Mouse (Mus musculus) heart, postnatal 36 days (tissue): ENCODE results near the gene Gm20390. TPM values are rescaled to one million over a fixed set of nuclear protein-coding genes. Genes with fewer than 3 reads are reported as not detected.
"Not testable (repeated sequence)": the region's sequence is repeated elsewhere in the genome, so short reads cannot be mapped to it uniquely, and the experiment has no call there.

ENCODE experiments used
- DNase-seq, 2 experiments: peaks; one replicate each; pipeline ENCODE4 v3.0.0; 2021 to 2022
- intact Hi-C: fragments of 180-260 bp; cut with DNase I; formaldehyde crosslinking; loops from one replicate; pipeline ENCODE4 v1.15.1; 2025
- total RNA-seq, 2 experiments: library from RNA; stranded (reverse); gene quantifications; 2 replicates each; pipeline ENCODE4 v1.2.3; 2021

Gene Gm20390
- total RNA-seq, 2 experiments from 2014 or later: 16.3 to 18.0 TPM

GRCm38 (mm10) chr11:93969171-93969570, 1.1 kb upstream of the Gm20390 start:
- intact Hi-C loops: loop anchor here (2.0 to 10.0 kb wide), 5 partner anchors 18 to 246 kb away; partner anchors contain the start of gene Tob1
- no peak for DNase-seq

GRCm38 (mm10) chr11:93968848-93969128, 695 bp upstream of the Gm20390 start:
- DNase-seq: no peak
- intact Hi-C loops: loop anchor here (1.0 to 10.0 kb wide), 6 partner anchors 18 to 246 kb away; partner anchors contain the start of gene Tob1

- intact Hi-C loops: loop anchor here (5.0 to 10.0 kb wide), 2 partner anchors 65 to 247 kb away; partner anchors contain the start of gene Tob1
- DNase-seq: no peak
Measured at GRCm38 (mm10) chr11:93967381-93967780, 712 bp downstream of the Gm20390 start.

- intact Hi-C loops: loop anchor here (5.0 to 10.0 kb wide), 2 partner anchors 67 to 249 kb away; partner anchors contain the start of gene Tob1
- DNase-seq: no peak
Measured at GRCm38 (mm10) chr11:93965391-93965790, 2.7 kb downstream of the Gm20390 start.

GRCm38 (mm10) chr11:93963013-93963412, 5.1 kb downstream of the Gm20390 start:
- intact Hi-C loops: loop anchor here (10.0 kb wide), 1 partner anchor 252 kb away; the partner anchor contains the start of gene Tob1

GRCm38 (mm10) chr11:93961482-93961881, 6.6 kb downstream of the Gm20390 start:
- intact Hi-C loops: loop anchor here (10.0 kb wide), 1 partner anchor 253 kb away; the partner anchor contains the start of gene Tob1
- no peak for DNase-seq

More at GRCm38 (mm10) chr11:93963013-93963412, 5.1 kb downstream of the Gm20390 start:
- no peak for DNase-seq

- no peak for DNase-seq
- intact Hi-C loops: loop anchor here (5.0 kb wide), 1 partner anchor 40 kb away; the partner anchor contains the start of gene Spag9
Measured at GRCm38 (mm10) chr11:93957746-93958145, 10.3 kb downstream of the Gm20390 start.

GRCm38 (mm10) chr11:93957031-93957555, 11.0 kb downstream of the Gm20390 start:
- intact Hi-C loops: loop anchor here (5.0 kb wide), 1 partner anchor 40 kb away; the partner anchor contains the start of gene Spag9

GRCm38 (mm10) chr11:93956159-93956558, 11.9 kb downstream of the Gm20390 start, which contains the start of gene Nme2:
Gene Nme2 (minus strand): TSS chr11:93956259.
- intact Hi-C loops: loop anchor here (5.0 kb wide), 1 partner anchor 41 kb away; the partner anchor contains the start of gene Spag9
- no peak for DNase-seq

More at GRCm38 (mm10) chr11:93957031-93957555, 11.0 kb downstream of the Gm20390 start:
- no peak for DNase-seq

- peak; percentile 89 to 94 for DNase-seq
- intact Hi-C loops: loop anchor here (5.0 kb wide), 1 partner anchor 42 kb away; the partner anchor contains the start of gene Spag9
Measured at GRCm38 (mm10) chr11:93955256-93956150, 12.6 kb downstream of the Gm20390 start.

- intact Hi-C loops: loop anchor here (5.0 kb wide), 1 partner anchor 43 kb away; the partner anchor contains the start of gene Spag9
- no peak for DNase-seq
Measured at GRCm38 (mm10) chr11:93954738-93955255, 13.3 kb downstream of the Gm20390 start.

GRCm38 (mm10) chr11:93952376-93952775, 15.7 kb downstream of the Gm20390 start:
- intact Hi-C loops: no loop called here

GRCm38 (mm10) chr11:93950045-93950444, 18.0 kb downstream of the Gm20390 start:
- intact Hi-C loops: no loop called here
- DNase-seq: no peak

More at GRCm38 (mm10) chr11:93952376-93952775, 15.7 kb downstream of the Gm20390 start:
- no peak for DNase-seq

GRCm38 (mm10) chr11:93948887-93949567, 19.1 kb downstream of the Gm20390 start:
- no peak for DNase-seq
- intact Hi-C loops: no loop called here

- intact Hi-C loops: no loop called here
- DNase-seq: no peak
Measured at GRCm38 (mm10) chr11:93944986-93945385, 23.1 kb downstream of the Gm20390 start.

- intact Hi-C loops: no loop called here
- DNase-seq: no peak
Measured at GRCm38 (mm10) chr11:93940906-93941305, 27.2 kb downstream of the Gm20390 start.

- no peak for DNase-seq
- intact Hi-C loops: no loop called here
Measured at GRCm38 (mm10) chr11:93929106-93929505, 39.0 kb downstream of the Gm20390 start.

GRCm38 (mm10) chr11:93915019-93915418, 53.1 kb downstream of the Gm20390 start:
- DNase-seq, intact Hi-C loops: not testable (repeated sequence)

GRCm38 (mm10) chr11:93911603-93912002, 56.5 kb downstream of the Gm20390 start:
- intact Hi-C loops: no loop called here
- DNase-seq: no peak

- DNase-seq: no peak
- intact Hi-C loops: no loop called here
Measured at GRCm38 (mm10) chr11:93908829-93909228, 59.3 kb downstream of the Gm20390 start.
